Mouse (Mus musculus) embryonic facial prominence, embryonic 15.5 days (tissue): ENCODE measurements around the gene Calhm1. TPM values are rescaled to one million over a fixed set of nuclear protein-coding genes. Genes with fewer than 3 reads are reported as not detected.
"Not testable (repeated sequence)": the region's sequence is repeated elsewhere in the genome, so short reads cannot be mapped to it uniquely, and the experiment has no call there.

ENCODE experiments used
- ATAC-seq: fragments of 200-750 bp; cut with Nextera tagmentation; 2 replicates; pipeline ENCODE4 v1.8.0; 2017; ENCODE audit warnings: low read depth, moderate TSS enrichment; ENCODE audit not compliant: insufficient number of reproducible peaks, low FRiP score, low TSS enrichment
- H3K27ac ChIP-seq: fragments of 300-500 bp; sonication (generic); replicated peaks from 2 replicates; pipeline ENCODE4 v1.5.1; 2015; ENCODE audit warnings: mild to moderate bottlenecking, inconsistent platforms
- H3K27me3 ChIP-seq: fragments of 300-500 bp; sonication (generic); 2 replicates; pipeline ENCODE4 v1.6.1; 2015; ENCODE audit warnings: inconsistent platforms
- H3K36me3 ChIP-seq: fragments of 300-500 bp; sonication (generic); 2 replicates; pipeline ENCODE4 v1.6.1; 2015; ENCODE audit warnings: mild to moderate bottlenecking, inconsistent platforms
- H3K4me1 ChIP-seq: fragments of 300-500 bp; sonication (generic); 2 replicates; pipeline ENCODE4 v1.6.1; 2015; ENCODE audit warnings: inconsistent platforms
- H3K4me2 ChIP-seq: fragments of 300-500 bp; sonication (generic); replicated peaks from 2 replicates; pipeline ENCODE4 v1.6.1; 2015; ENCODE audit warnings: mild to moderate bottlenecking, inconsistent platforms
- H3K4me3 ChIP-seq: fragments of 300-500 bp; sonication (generic); replicated peaks from 2 replicates; pipeline ENCODE4 v1.5.1; 2015; ENCODE audit warnings: mild to moderate bottlenecking, inconsistent platforms
- H3K9ac ChIP-seq: fragments of 300-500 bp; sonication (generic); 2 replicates; pipeline ENCODE4 v1.6.1; 2015; ENCODE audit warnings: inconsistent platforms
- H3K9me3 ChIP-seq: fragments of 300-500 bp; sonication (generic); replicated peaks from 2 replicates; pipeline ENCODE4 v1.6.1; 2016; ENCODE audit warnings: inconsistent platforms
- WGBS: fragments of 180-500 bp; shearing (Covaris S2); methylation state at CpG from one replicate; pipeline ENCODE4 v1.1.7; 2015; 5-methylcytosine and 5-hydroxymethylcytosine counted together
- polyA plus RNA-seq: library from polyadenylated mRNA; unstranded; fragments of >200 nt; fragmentation: Nextera tagmentation; extraction: Ambion mirVana; gene quantifications from 2 replicates; pipeline ENCODE4 v1.2.1, GENCODE M21; 2015

Calhm1 gene
- polyA plus RNA-seq, 1 experiment from 2014 or later = not detected

GRCm38 (mm10) chr19:47152062-47152369 lies 8.0 kb upstream of the Calhm1 start:
- no peak overlapping the region for H3K9ac ChIP-seq
- H3K27ac ChIP-seq = no peak overlapping the region
- H3K36me3 ChIP-seq = no peaks in the 10 kb centered on the region
- 0 out of 2 replicates have a peak, but pooled peaks cover 10% of the 10 kb centered on the region for H3K27me3 ChIP-seq
- H3K4me1 ChIP-seq = peaks cover 7% of the 10 kb centered on the region
- WGBS = 53% methylated on average over 12 of the region's 12 CpGs
- no peaks in the 10 kb centered on the region for H3K9me3 ChIP-seq
- peak overlapping the region; percentile 53 for H3K4me2 ChIP-seq
- ATAC-seq = no peak
- H3K4me3 ChIP-seq = no peak overlapping the region

DNA sequence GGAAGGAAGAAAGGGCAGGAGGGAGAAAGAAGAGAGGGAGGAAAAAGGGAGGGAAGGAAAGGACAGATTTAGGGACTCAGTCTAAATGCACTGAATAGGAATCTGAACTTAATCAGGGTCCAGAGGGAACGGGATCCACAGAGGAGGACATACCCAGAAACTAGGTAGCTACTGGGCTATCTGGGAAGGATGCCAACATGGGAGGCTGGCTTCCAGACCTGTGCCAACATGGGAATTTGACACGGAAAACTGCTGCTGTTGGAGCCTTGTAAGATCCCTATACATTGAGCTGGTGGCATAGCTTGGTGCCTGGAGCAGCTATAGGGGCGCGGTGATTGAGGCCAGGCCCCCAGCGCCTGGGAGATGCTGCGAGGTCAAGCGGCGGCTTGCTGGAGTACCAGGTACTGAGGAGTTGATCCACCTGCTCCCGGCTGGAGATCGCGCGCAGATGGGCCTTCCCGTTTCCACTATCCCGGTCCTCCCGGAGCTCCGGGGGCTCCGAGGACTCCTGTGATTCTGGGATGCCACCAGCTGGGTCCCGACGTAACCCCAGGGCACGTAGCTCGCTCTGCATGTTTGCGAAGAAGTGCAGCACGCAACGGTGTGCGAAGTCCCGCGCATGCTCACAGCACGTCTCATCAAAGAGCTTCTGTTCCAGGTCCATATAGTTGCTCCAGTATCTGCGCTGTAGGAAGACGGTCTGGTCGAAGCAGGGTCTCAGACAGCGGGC lies 7.4 kb upstream of the Calhm1 start:
- no peaks in the 10 kb centered on the region for H3K9me3 ChIP-seq
- no peak overlapping the region for H3K27ac ChIP-seq
- no peak overlapping the region for H3K9ac ChIP-seq
- 0 out of 2 replicates have a peak, but pooled peaks cover 10% of the 10 kb centered on the region for H3K27me3 ChIP-seq
- H3K4me1 ChIP-seq = peaks cover 7% of the 10 kb centered on the region
- no peaks in the 10 kb centered on the region for H3K36me3 ChIP-seq
- H3K4me3 ChIP-seq = peak overlapping the region; percentile 23
- peak overlapping the region; percentile 53 for H3K4me2 ChIP-seq
- no peak for ATAC-seq
- 24% methylated on average over 32 of the region's 32 CpGs for WGBS

- H3K4me1 ChIP-seq = peaks cover 7% of the 10 kb centered on the region
- 21% methylated on average over 4 of the region's 4 CpGs for WGBS
- H3K4me2 ChIP-seq = no peak overlapping the region
- no peak for ATAC-seq
- 0 out of 2 replicates have a peak, but pooled peaks cover 10% of the 10 kb centered on the region for H3K27me3 ChIP-seq
- no peak overlapping the region for H3K9ac ChIP-seq
- no peak overlapping the region for H3K4me3 ChIP-seq
- no peaks in the 10 kb centered on the region for H3K36me3 ChIP-seq
- H3K27ac ChIP-seq = no peak overlapping the region
- H3K9me3 ChIP-seq = no peaks in the 10 kb centered on the region
Measured at GRCm38 (mm10) chr19:47149854-47150253, 5.8 kb upstream of the Calhm1 start.

GRCm38 (mm10) chr19:47148267-47148847 lies 4.3 kb upstream of the Calhm1 start:
- peaks cover 7% of the 10 kb centered on the region for H3K4me1 ChIP-seq
- H3K27me3 ChIP-seq = 0 out of 2 replicates have a peak, but pooled peaks cover 10% of the 10 kb centered on the region
- ATAC-seq = no peak
- H3K36me3 ChIP-seq = no peaks in the 10 kb centered on the region
- no peak overlapping the region for H3K27ac ChIP-seq
- WGBS = 69% methylated on average over 5 of the region's 5 CpGs
- H3K4me3 ChIP-seq = no peak overlapping the region
- no peaks in the 10 kb centered on the region for H3K9me3 ChIP-seq
- H3K9ac ChIP-seq = no peak overlapping the region
- no peak overlapping the region for H3K4me2 ChIP-seq

- Histone ChIP-seq H3K27ac (no peak overlapping the region), H3K36me3 (no peaks in the 10 kb centered on the region), H3K27me3 (no peaks in the 10 kb centered on the region), H3K4me1 (peaks cover 23% of the 10 kb centered on the region), H3K4me3 (no peak overlapping the region), H3K4me2 (no peak overlapping the region), H3K9ac (no peak overlapping the region), H3K9me3 (no peaks in the 10 kb centered on the region)
- 69% methylated on average over 6 of the region's 6 CpGs for WGBS
- no peak for ATAC-seq
Measured at GRCm38 (mm10) chr19:47142438-47142837, 1.6 kb downstream of the Calhm1 start.

GRCm38 (mm10) chr19:47139611-47140010 lies 4.4 kb downstream of the Calhm1 start:
- H3K27ac ChIP-seq, H3K9me3 ChIP-seq, H3K4me2 ChIP-seq, H3K36me3 ChIP-seq, ATAC-seq, H3K9ac ChIP-seq, H3K4me3 ChIP-seq, H3K27me3 ChIP-seq: not testable (repeated sequence)
- WGBS = 37% methylated on average over 7 of the region's 7 CpGs
- H3K4me1 ChIP-seq = peaks cover 42% of the 10 kb centered on the region

GRCm38 (mm10) chr19:47137771-47138421 lies 6.2 kb downstream of the Calhm1 start, which contains the start of gene Calhm2:
Gene Calhm2, minus strand, starts transcription at chr19:47138294.
- Histone ChIP-seq H3K4me1 (peaks cover 42% of the 10 kb centered on the region), H3K27ac (peak within 1 kb of the TSS; percentile 92), H3K4me2 (peak within 1 kb of the TSS; percentile 72), H3K9me3 (no peaks in the 10 kb centered on the region), H3K4me3 (peak within 1 kb of the TSS; percentile 51), H3K9ac (peak within 1 kb of the TSS; percentile 70), H3K27me3 (no peaks in the 10 kb centered on the region), H3K36me3 (peaks cover 22% of the 10 kb centered on the region)
- 4% methylated on average over 28 of the region's 28 CpGs for WGBS
- ATAC-seq = peak; percentile 75

DNA sequence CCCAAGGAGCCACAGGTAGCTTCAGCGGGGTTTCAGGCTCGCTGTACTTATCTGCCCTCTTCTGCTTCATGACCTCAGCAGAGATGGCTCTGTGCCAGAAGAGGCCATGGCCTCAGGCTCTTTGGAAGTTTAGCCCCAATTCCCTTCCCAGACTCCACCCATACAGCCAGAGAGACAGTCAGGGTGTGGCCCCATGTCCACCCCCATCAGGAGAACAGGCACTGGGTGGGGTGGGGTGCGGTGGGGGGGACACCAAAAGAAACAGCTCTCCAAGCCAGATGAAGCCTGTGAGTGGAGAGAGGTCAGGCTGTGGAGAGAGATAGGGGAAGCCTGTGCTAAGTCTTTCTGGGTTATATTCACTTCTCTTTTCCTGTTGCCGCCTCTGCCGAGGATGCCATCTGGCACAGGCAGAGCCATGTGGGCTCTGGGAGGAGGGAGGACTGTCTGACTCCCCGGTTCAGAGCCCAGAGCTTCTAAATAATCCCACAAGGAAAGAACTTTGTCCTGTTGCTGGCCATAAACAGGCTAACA lies 6.9 kb downstream of the Calhm1 start:
- Histone ChIP-seq H3K9ac (peak overlapping the region; percentile 70), H3K9me3 (no peaks in the 10 kb centered on the region), H3K4me1 (peaks cover 42% of the 10 kb centered on the region), H3K27ac (peak overlapping the region; percentile 92), H3K36me3 (peaks cover 29% of the 10 kb centered on the region), H3K4me3 (peak overlapping the region; percentile 51), H3K27me3 (no peaks in the 10 kb centered on the region), H3K4me2 (peak overlapping the region; percentile 72)
- WGBS = 13% methylated on average over 6 of the region's 6 CpGs
- no peak for ATAC-seq

- Histone ChIP-seq H3K9me3 (no peaks in the 10 kb centered on the region), H3K36me3 (peaks cover 38% of the 10 kb centered on the region), H3K27ac (0 out of 2 replicates have a peak overlapping the region, but pooled peaks have one; percentile 92), H3K9ac (no peak overlapping the region), H3K4me3 (peak overlapping the region; percentile 51; the same call in 1 of the 2 replicates), H3K4me2 (peak overlapping the region; percentile 72; the same call in 1 of the 2 replicates), H3K4me1 (peaks cover 42% of the 10 kb centered on the region), H3K27me3 (no peaks in the 10 kb centered on the region)
- ATAC-seq = no peak
- 80% methylated on average over 5 of the region's 5 CpGs for WGBS
Measured at GRCm38 (mm10) chr19:47136170-47136569, 7.9 kb downstream of the Calhm1 start.

- ATAC-seq = no peak
- Histone ChIP-seq H3K36me3 (peaks cover 43% of the 10 kb centered on the region), H3K4me3 (no peak overlapping the region), H3K27me3 (no peaks in the 10 kb centered on the region), H3K9ac (no peak overlapping the region), H3K4me2 (no peak overlapping the region), H3K9me3 (no peaks in the 10 kb centered on the region), H3K27ac (no peak overlapping the region), H3K4me1 (peaks cover 42% of the 10 kb centered on the region)
- WGBS = 91% methylated on average over 17 of the region's 17 CpGs
Measured at GRCm38 (mm10) chr19:47135568-47135967, 8.5 kb downstream of the Calhm1 start.

DNA sequence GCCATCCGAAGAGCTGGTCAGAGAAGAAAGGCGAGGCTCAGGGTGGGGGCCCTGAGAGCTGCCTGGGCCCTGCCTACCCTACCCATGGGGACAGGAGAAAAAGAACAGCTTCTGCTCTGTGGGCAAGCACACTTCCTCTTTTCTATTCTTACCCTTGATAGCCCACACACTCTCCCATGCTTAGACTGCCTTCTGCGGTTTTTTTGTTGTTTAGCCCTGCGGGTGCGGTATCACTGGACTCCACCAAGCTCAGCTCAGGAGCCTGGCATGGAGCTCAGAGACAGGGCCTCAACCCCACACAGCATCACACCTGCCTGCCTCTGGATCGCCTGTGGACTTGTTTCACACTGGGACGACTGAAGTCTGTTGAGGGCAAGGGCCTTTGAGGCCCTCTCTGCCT lies 10.9 kb downstream of the Calhm1 start:
- Histone ChIP-seq H3K36me3 (peaks cover 67% of the 10 kb centered on the region), H3K9ac (no peak overlapping the region), H3K4me2 (no peak overlapping the region), H3K27me3 (no peaks in the 10 kb centered on the region), H3K4me3 (no peak overlapping the region), H3K9me3 (no peaks in the 10 kb centered on the region), H3K27ac (no peak overlapping the region), H3K4me1 (peaks cover 26% of the 10 kb centered on the region)
- no peak for ATAC-seq
- WGBS = 90% methylated on average over 7 of the region's 7 CpGs
